Mouse (Mus musculus) heart, embryonic 12.5 days (tissue): ENCODE data around the gene Gm572. TPM values are rescaled to one million over a fixed set of nuclear protein-coding genes. Genes with fewer than 3 reads are reported as not detected.

ENCODE experiments used
- ATAC-seq: fragments of 200-750 bp; cut with Nextera tagmentation; 2 replicates; pipeline ENCODE4 v1.8.0; 2017; ENCODE audit warnings: moderate TSS enrichment, moderate library complexity; ENCODE audit not compliant: insufficient number of reproducible peaks, low FRiP score
- H3K27ac ChIP-seq: fragments of 300-500 bp; sonication (generic); 2 replicates; pipeline ENCODE4 v1.5.1; 2016; ENCODE audit warnings: mild to moderate bottlenecking, moderate library complexity; ENCODE audit not compliant: poor library complexity, severe bottlenecking
- H3K27me3 ChIP-seq: fragments of 300-500 bp; sonication (generic); replicated peaks from 2 replicates; pipeline ENCODE4 v1.6.1; 2016; ENCODE audit warnings: mild to moderate bottlenecking, moderate library complexity
- H3K36me3 ChIP-seq: fragments of 300-500 bp; sonication (generic); 2 replicates; pipeline ENCODE4 v1.6.1; 2016; ENCODE audit warnings: mild to moderate bottlenecking, moderate library complexity
- H3K4me1 ChIP-seq: fragments of 300-500 bp; sonication (generic); replicated peaks from 2 replicates; pipeline ENCODE4 v1.6.1; 2016; ENCODE audit warnings: mild to moderate bottlenecking
- H3K4me2 ChIP-seq: fragments of 300-500 bp; sonication (generic); 2 replicates; pipeline ENCODE4 v1.6.1; 2016; ENCODE audit warnings: mild to moderate bottlenecking, moderate library complexity
- H3K4me3 ChIP-seq: fragments of 300-500 bp; sonication (generic); 2 replicates; pipeline ENCODE4 v1.5.1; 2016; ENCODE audit warnings: mild to moderate bottlenecking
- H3K9ac ChIP-seq: fragments of 300-500 bp; sonication (generic); 2 replicates; pipeline ENCODE4 v1.6.1; 2016; ENCODE audit warnings: mild to moderate bottlenecking, moderate library complexity
- H3K9me3 ChIP-seq: fragments of 300-500 bp; sonication (generic); replicated peaks from 2 replicates; pipeline ENCODE4 v1.6.1; 2016; ENCODE audit warnings: mild to moderate bottlenecking, moderate library complexity
- WGBS: fragments of 180-500 bp; shearing (Covaris S2); methylation state at CpG from one replicate; pipeline ENCODE4 v1.1.7; 2016; 5-methylcytosine and 5-hydroxymethylcytosine counted together
- polyA plus RNA-seq: library from polyadenylated mRNA; unstranded; fragments of >200 nt; fragmentation: Nextera tagmentation; extraction: Ambion mirVana; gene quantifications from 2 replicates; pipeline ENCODE4 v1.2.1, GENCODE M21; 2016

Gm572 gene
- polyA plus RNA-seq, 1 experiment from 2014 or later, result 0.11 TPM

DNA sequence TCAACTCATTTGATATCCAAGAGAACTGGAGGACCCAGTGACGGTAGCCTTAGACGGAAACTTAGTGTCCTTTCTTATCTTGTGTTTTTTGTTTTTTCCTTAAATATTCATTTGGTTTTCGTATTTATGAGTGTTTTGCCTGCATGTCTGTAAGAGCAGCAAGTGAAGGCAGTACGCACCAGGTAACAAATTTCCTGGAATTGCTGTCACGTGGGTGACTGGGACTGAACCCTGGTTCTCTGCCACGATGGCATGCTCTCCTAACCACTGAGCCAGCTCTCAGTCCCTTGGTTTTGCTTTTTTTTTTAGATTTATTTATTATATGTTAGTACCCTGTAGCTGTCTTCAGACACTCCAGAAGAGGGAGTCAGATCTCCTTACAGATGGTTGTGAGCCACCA lies 1.8 kb downstream of the Gm572 start:
- Histone ChIP-seq H3K27ac (no peak overlapping the region), H3K9ac (no peak overlapping the region), H3K4me2 (no peak overlapping the region), H3K36me3 (no peaks in the 10 kb centered on the region), H3K27me3 (no peaks in the 10 kb centered on the region), H3K4me1 (peaks cover 16% of the 10 kb centered on the region; the same call in 1 of the 2 replicates), H3K9me3 (no peaks in the 10 kb centered on the region), H3K4me3 (no peak overlapping the region)
- WGBS, result 81% methylated on average over 6 of the region's 6 CpGs
- ATAC-seq, result no peak

DNA sequence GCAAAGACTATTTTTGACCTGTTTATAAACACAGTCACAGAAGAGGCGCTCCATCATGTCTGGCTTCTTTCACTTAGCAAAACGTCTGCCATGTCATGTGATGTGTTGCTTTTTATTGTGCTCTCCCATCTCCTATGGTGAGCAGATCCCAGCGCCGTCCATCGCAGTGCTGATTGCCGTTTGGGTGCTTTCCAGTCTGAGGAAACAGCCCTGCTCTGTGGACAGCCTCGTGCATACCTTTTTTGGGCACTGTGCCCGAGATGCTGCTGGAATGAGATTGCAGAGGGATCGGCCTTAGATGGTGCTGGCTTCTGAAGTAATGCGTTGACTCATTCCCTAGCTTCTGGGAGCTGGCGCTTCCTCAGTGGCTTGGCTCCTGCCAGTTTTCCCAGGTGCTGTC lies 3.5 kb downstream of the Gm572 start:
- peaks cover 16% of the 10 kb centered on the region; the same call in 1 of the 2 replicates for H3K4me1 ChIP-seq
- peak; percentile 62 for ATAC-seq
- H3K9ac ChIP-seq, result no peak overlapping the region
- peak overlapping the region; percentile 87 for H3K27ac ChIP-seq
- H3K4me2 ChIP-seq, result peak overlapping the region; percentile 49
- no peaks in the 10 kb centered on the region for H3K27me3 ChIP-seq
- no peaks in the 10 kb centered on the region for H3K36me3 ChIP-seq
- WGBS, result 18% methylated on average over 11 of the region's 11 CpGs
- H3K4me3 ChIP-seq, result 0 out of 2 replicates have a peak overlapping the region, but pooled peaks have one; percentile 0
- H3K9me3 ChIP-seq, result no peaks in the 10 kb centered on the region

DNA sequence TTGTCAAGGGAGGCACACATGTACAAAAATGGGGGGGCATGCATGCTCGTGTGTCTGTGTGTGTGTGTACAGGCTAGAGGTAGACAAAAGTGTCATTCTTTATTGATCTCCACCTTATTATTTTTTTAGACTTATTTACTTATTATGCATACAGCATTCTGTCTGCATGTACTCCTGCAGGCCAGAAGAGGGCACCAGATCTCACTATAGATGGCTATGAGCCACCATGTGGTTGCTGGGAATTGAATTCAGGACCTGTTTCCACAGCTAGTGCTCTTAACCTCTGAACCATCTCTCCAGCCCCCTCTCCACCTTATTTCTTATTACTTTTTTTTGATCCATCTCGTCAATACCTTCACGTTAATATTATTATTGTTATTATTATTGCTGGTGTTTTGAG lies 6.2 kb downstream of the Gm572 start:
- no peak overlapping the region for H3K4me3 ChIP-seq
- WGBS, result 52% methylated on average over 3 of the region's 3 CpGs

DNA sequence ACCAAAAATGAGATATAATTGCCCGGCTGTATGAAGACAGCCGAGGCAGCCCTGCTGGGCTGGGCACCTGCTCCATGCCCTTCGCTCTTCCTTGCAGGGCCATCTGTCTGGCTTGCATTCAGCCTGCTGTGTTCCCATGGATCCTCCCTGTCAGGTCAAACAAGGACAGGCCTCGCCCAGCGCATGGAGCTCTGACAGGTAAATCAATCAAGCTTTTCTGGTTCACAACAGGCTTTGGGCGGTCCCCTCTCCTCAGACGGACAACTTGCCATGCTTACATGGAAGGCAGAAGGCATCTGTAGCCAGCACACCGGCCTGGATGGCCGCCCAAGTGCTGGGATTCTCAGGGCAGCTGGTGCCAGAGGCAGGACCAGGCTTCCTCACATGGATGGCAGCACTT lies 7.9 kb downstream of the Gm572 start:
- WGBS, result 79% methylated on average over 9 of the region's 9 CpGs
- Histone ChIP-seq H3K4me2 (no peak overlapping the region), H3K4me3 (no peak overlapping the region), H3K27ac (no peak overlapping the region), H3K36me3 (no peaks in the 10 kb centered on the region), H3K4me1 (peaks cover 6% of the 10 kb centered on the region), H3K9ac (no peak overlapping the region), H3K9me3 (0 out of 2 replicates have a peak, but pooled peaks cover 3% of the 10 kb centered on the region), H3K27me3 (no peaks in the 10 kb centered on the region)
- no peak for ATAC-seq

More for the DNA sequence above, 6.2 kb downstream of the Gm572 start:
- Histone ChIP-seq H3K4me1 (peaks cover 8% of the 10 kb centered on the region; the same call in 1 of the 2 replicates), H3K36me3 (no peaks in the 10 kb centered on the region), H3K27ac (no peak overlapping the region), H3K9me3 (0 out of 2 replicates have a peak, but pooled peaks cover 3% of the 10 kb centered on the region), H3K9ac (no peak overlapping the region), H3K27me3 (no peaks in the 10 kb centered on the region), H3K4me2 (no peak overlapping the region)
- no peak for ATAC-seq

DNA sequence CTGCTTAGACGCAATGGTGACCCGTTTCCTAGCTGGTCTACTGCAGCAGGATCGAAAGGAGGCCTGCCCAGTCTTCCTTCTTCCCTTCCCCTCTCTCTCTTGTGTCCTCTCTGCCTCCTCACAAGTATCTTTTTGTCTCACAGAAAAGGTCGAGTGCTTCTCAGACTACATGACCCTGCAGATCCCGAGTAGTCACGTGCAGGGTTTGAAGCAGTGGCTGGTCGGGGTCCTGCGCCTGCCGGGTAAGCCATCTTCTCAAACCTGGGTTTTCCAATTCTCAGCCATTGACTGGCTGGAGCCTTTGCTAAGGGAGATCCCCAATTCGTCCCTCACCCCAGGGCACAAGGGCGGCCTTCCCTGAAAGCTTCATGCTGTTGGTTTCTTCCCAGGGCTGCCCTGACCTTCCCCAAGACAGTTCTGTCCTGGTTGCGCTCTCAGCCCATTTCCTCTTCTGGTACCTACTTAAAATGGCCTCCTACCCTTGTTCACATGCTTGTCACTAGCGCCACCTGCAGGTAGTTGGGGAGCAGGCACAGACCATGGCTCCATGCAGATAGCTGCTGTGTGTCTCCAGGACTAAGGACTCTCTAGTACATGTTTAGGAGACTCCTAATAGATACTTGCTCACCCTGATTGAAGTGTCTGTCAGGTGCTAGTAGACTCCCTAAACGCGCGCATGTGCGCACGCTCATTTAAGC lies 11.7 kb downstream of the Gm572 start:
- peak; percentile 53; the same call in 1 of the 2 replicates for ATAC-seq
- H3K4me1 ChIP-seq, result peaks cover 17% of the 10 kb centered on the region
- no peak overlapping the region for H3K27ac ChIP-seq

DNA sequence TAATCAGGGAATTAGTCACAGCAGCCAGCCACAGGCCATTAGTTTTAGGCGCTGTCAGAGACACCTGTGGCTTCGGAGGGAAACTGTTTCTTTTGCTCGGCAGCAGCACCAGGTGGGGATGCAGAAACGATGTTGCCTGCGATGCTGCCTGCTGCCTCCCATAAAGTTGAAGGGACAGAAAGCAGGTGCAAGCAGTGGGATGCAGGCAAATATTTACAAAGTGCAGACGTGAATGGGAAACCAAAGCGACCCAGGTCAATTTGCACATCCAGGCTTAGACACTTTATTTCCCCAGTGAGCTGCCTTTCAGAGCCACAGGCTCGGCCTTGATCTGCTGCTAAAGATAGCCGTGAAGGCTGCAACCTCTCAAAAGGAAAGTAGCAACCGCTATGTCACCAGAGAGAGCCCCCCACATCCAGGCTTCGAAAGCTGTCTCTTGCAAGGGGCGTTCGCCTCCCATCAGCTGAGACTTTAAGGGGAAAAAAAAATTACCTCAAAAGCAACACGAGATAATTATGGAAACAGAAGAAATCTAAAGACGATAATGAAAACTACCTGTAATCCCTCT lies 13.7 kb downstream of the Gm572 start:
- Histone ChIP-seq H3K27ac (peak overlapping the region; percentile 2; the same call in 1 of the 2 replicates), H3K9ac (no peak overlapping the region), H3K4me1 (peaks cover 18% of the 10 kb centered on the region), H3K4me3 (no peak overlapping the region), H3K4me2 (peak overlapping the region; percentile 35), H3K27me3 (no peaks in the 10 kb centered on the region), H3K9me3 (0 out of 2 replicates have a peak, but pooled peaks cover 3% of the 10 kb centered on the region), H3K36me3 (no peaks in the 10 kb centered on the region)
- no peak for ATAC-seq
- WGBS, result 33% methylated on average over 15 of the region's 15 CpGs

More for the DNA sequence above, 11.7 kb downstream of the Gm572 start:
- 82% methylated on average over 18 of the region's 18 CpGs for WGBS
- no peak overlapping the region for H3K4me3 ChIP-seq
- 0 out of 2 replicates have a peak, but pooled peaks cover 3% of the 10 kb centered on the region for H3K9me3 ChIP-seq
- no peak overlapping the region for H3K4me2 ChIP-seq
- no peaks in the 10 kb centered on the region for H3K27me3 ChIP-seq
- no peaks in the 10 kb centered on the region for H3K36me3 ChIP-seq
- H3K9ac ChIP-seq, result no peak overlapping the region

DNA sequence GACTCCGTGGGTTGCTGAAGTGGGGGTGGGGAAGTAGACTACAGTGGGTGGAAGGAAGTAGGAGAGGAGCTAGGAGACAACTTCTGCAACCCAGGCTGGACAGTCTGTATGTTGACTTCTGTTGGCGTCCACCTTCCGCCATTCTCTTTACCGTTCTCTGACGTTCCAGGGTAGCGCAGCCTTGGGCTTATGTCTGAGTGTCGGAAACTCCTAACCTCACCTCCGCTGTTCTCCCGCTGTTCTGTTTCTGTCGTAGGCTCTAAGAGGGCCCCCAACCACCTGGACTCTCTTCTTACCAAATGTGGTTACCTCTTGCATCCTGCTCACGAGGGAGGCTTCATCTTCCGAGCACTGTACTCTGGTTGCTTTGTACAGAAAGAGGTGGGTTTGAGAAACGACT lies 14.7 kb downstream of the Gm572 start:
- no peak for ATAC-seq
- Histone ChIP-seq H3K36me3 (no peaks in the 10 kb centered on the region), H3K27ac (no peak overlapping the region), H3K9me3 (0 out of 2 replicates have a peak, but pooled peaks cover 3% of the 10 kb centered on the region), H3K4me2 (no peak overlapping the region), H3K4me3 (no peak overlapping the region), H3K9ac (no peak overlapping the region), H3K27me3 (no peaks in the 10 kb centered on the region), H3K4me1 (peaks cover 26% of the 10 kb centered on the region)
- WGBS, result 78% methylated on average over 13 of the region's 13 CpGs

DNA sequence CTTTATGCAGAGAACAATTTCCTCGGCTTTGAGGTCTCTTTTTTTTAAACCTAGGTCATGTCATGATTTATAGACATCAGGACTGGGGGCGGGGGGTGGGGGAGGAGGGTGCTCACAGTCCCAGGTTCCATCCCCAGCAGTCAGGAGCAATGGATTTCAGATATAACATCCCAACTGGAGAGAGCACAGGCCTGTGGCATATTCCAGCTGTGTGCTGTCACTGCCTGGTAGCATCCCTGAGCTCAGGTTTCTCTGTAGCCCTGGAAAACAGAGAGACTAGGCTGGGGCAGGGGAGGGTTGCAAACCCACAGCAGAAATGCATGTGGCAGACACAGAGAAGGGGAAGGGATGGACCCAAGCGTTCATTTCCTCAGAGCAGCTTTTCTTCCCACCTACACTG lies 17.1 kb downstream of the Gm572 start:
- no peaks in the 10 kb centered on the region for H3K9me3 ChIP-seq
- no peak overlapping the region for H3K4me2 ChIP-seq
- H3K4me3 ChIP-seq, result no peak overlapping the region
- no peaks in the 10 kb centered on the region for H3K36me3 ChIP-seq
- ATAC-seq, result no peak
- 52% methylated on average over 3 of the region's 3 CpGs for WGBS
- H3K4me1 ChIP-seq, result peaks cover 31% of the 10 kb centered on the region
- no peaks in the 10 kb centered on the region; the same call in 1 of the 2 replicates for H3K27me3 ChIP-seq
- H3K9ac ChIP-seq, result no peak overlapping the region
- H3K27ac ChIP-seq, result no peak overlapping the region

DNA sequence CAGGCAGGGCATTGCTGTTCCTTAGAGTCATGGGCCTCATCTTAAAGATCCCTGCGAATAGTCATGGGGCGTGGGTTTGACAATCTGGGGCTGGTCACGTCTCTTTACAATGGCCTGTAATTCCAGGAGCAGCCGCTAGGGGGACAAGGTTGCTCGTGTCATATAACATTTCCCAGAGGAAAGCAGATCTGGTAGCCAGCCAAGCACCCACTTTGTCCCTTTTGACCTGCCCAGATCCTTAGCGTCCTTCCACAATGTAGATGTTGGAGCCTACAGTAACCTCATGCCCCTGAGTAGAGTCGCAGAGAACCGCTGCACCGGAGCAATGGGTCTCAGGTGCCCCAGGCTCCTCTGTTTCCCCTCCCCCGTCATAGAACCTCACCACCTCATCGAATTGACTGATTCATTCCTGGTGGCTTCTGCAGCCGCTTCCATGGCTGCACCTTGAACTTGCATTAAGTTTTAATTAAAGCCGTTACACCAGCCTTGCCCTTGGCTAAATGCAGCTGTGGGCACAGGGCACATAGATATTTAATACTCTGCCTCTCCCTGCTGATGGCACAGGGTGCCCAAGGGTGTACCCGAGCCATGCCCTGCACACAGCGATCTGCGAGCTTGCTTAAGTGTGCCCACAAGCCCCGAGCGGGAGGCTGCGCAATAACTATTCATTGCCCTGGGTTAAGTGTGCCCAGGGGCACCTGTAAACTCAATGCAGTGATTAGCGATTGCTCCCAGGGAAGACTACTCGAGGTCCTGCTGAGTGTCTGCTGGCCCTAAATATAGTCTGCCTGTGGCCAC lies 19.2 kb downstream of the Gm572 start:
- no peak overlapping the region for H3K9ac ChIP-seq
- 35% methylated on average over 21 of the region's 21 CpGs for WGBS
- no peak overlapping the region for H3K27ac ChIP-seq
- no peaks in the 10 kb centered on the region for H3K9me3 ChIP-seq
- peak overlapping the region; percentile 53 for H3K4me2 ChIP-seq
- H3K27me3 ChIP-seq, result no peaks in the 10 kb centered on the region; the same call in 1 of the 2 replicates
- H3K4me1 ChIP-seq, result peaks cover 29% of the 10 kb centered on the region
- ATAC-seq, result no peak
- no peaks in the 10 kb centered on the region for H3K36me3 ChIP-seq
- no peak overlapping the region for H3K4me3 ChIP-seq

DNA sequence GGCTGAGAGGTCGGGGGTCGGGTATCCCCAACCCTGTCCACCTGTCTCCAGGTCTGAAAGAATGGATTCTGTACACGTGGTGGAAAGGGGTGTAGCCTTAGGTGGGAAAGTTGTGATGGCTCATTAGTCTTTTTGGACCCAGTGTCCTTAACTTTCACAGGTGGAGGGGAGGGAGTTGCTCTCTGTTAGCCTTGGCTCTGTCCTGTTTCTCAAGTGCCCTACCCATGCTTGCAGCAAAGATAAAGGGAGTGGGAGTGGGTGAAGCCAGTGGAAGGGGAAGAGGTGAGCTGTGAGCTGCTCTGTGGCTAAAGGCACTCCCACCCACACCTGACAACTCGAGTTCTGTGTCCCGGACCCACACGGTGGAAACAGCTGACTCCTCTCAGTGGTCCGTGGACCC lies 20.2 kb downstream of the Gm572 start:
- Histone ChIP-seq H3K4me3 (no peak overlapping the region), H3K27ac (no peak overlapping the region), H3K4me1 (peaks cover 32% of the 10 kb centered on the region), H3K36me3 (no peaks in the 10 kb centered on the region), H3K9ac (no peak overlapping the region), H3K4me2 (no peak overlapping the region), H3K27me3 (no peaks in the 10 kb centered on the region; the same call in 1 of the 2 replicates), H3K9me3 (no peaks in the 10 kb centered on the region)
- 73% methylated on average over 7 of the region's 7 CpGs for WGBS
- ATAC-seq, result no peak

DNA sequence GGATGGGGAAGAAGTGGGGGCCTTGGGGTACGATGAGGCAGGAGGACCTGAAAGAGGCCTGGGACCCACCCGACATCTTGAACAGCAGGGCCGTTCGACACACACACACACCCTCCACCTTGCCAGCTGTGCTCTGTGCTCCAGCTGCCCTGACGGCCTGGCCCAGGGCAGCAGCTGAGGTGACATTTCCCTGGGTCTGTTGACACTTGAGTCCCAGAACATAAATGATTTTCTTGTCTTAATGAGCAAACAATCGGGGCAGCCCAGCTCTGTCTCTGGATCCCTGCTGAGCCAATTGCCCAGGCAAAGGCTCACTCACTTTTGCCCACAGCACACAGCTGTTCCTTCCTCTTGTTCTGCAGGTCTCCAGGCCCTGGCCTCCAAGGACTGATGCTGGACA lies 20.9 kb downstream of the Gm572 start:
- Histone ChIP-seq H3K4me3 (no peak overlapping the region), H3K9me3 (no peaks in the 10 kb centered on the region), H3K4me1 (peaks cover 38% of the 10 kb centered on the region), H3K4me2 (no peak overlapping the region), H3K36me3 (no peaks in the 10 kb centered on the region), H3K27ac (no peak overlapping the region), H3K9ac (no peak overlapping the region), H3K27me3 (no peaks in the 10 kb centered on the region; the same call in 1 of the 2 replicates)
- no peak for ATAC-seq
- WGBS, result 66% methylated on average over 6 of the region's 6 CpGs
